Mouse (Mus musculus) ES-E14 (cell line): Measurements from ENCODE around the gene Vhl. TPM values are rescaled to one million over a fixed set of nuclear protein-coding genes. Genes with fewer than 3 reads are reported as not detected.

Experiments used
- DNase-seq: peaks from one replicate; pipeline ENCODE4 v3.0.0-alpha.2; 2013; ENCODE audit warnings: low read depth, low spot score
- H3K27ac ChIP-seq: 2 replicates; pipeline ENCODE4 v1.5.1; 2012; ENCODE audit warnings: low read depth, mild to moderate bottlenecking, low read length, moderate library complexity, mixed read lengths; ENCODE audit not compliant: poor library complexity, insufficient read depth, severe bottlenecking
- H3K36me3 ChIP-seq: 2 replicates; pipeline ENCODE4 v1.6.1; 2012; ENCODE audit warnings: mild to moderate bottlenecking, low read length, moderate library complexity, mixed read lengths; ENCODE audit not compliant: control insufficient read depth, poor library complexity, insufficient read depth, severe bottlenecking
- H3K4me1 ChIP-seq, 2 experiments: fragments of 150-350 bp in 1 of 2; sonication (generic) in 1 of 2; 2 replicates each; pipeline ENCODE4 v1.6.1; 2012; ENCODE audit warnings: low read length in 2 of 2, mild to moderate bottlenecking in 1 of 2, mixed read lengths in 1 of 2; ENCODE audit not compliant: control insufficient read depth in 2 of 2, insufficient read depth in 2 of 2, poor library complexity in 1 of 2
- H3K4me3 ChIP-seq, 2 experiments: fragments of 150-350 bp in 1 of 2; sonication (generic) in 1 of 2; 2 replicates each; pipeline ENCODE4 v1.5.1; 2012; ENCODE audit warnings: low read length in 2 of 2, low read depth in 1 of 2, mild to moderate bottlenecking in 1 of 2, mixed read lengths in 1 of 2; ENCODE audit not compliant: insufficient read depth in 1 of 2, poor library complexity in 1 of 2, severe bottlenecking in 1 of 2
- H3K9ac ChIP-seq: 2 replicates; pipeline ENCODE4 v1.6.1; 2012; ENCODE audit warnings: low read depth, mild to moderate bottlenecking, low read length, mixed read lengths; ENCODE audit not compliant: poor library complexity, insufficient read depth, severe bottlenecking
- H3K9me3 ChIP-seq: fragments of 150-350 bp; sonication (generic); 2 replicates; pipeline ENCODE4 v1.6.1; 2012; ENCODE audit warnings: low read depth, mild to moderate bottlenecking, low read length; ENCODE audit not compliant: control insufficient read depth, insufficient read depth
- CHD2 ChIP-seq: IDR thresholded peaks from 2 replicates; pipeline ENCODE4 v1.6.1; 2014; ENCODE audit warnings: mild to moderate bottlenecking, low read depth, low read length, inconsistent platforms
- HCFC1 ChIP-seq: IDR thresholded peaks from 2 replicates; pipeline ENCODE4 v1.6.1; 2012; ENCODE audit warnings: low read length, inconsistent platforms, borderline replicate concordance; ENCODE audit not compliant: insufficient read depth
- MAFK ChIP-seq: IDR thresholded peaks from 2 replicates; pipeline ENCODE4 v1.6.1; 2014; ENCODE audit warnings: mild to moderate bottlenecking, low read depth, low read length, inconsistent platforms; ENCODE audit not compliant: insufficient read depth
- ZC3H11A ChIP-seq: IDR thresholded peaks from 2 replicates; pipeline ENCODE4 v1.6.1; 2012; ENCODE audit warnings: low read depth, mild to moderate bottlenecking, inconsistent platforms, low read length, borderline replicate concordance
- ZNF384 ChIP-seq: IDR thresholded peaks from 2 replicates; pipeline ENCODE4 v1.6.1; 2012; ENCODE audit warnings: low read depth, low read length, inconsistent platforms
- in situ Hi-C, 2 experiments: fragments of 600-800 bp; cut with MboI; formaldehyde crosslinking; loops; one replicate each; pipeline ENCODE4 v1.15.1; 2025; ENCODE audit warnings: low sequenced_read_pairs in 2 of 2, inconsistent platforms in 1 of 2; ENCODE audit not compliant: unreplicated experiment in 2 of 2
- total RNA-seq: library from RNA; depleted of rRNA; stranded (reverse); fragments of 300-350 nt; gene quantifications from 2 replicates; pipeline ENCODE4 v1.2.3, GENCODE M21; 2012

Gene Vhl
- total RNA-seq, 1 experiment: 13.9 TPM

GRCm38 (mm10) chr6:113614997-113615396 is 8.8 kb upstream of the Vhl start:
- Histone ChIP-seq H3K9me3 (no peaks in the 10 kb centered on the region), H3K4me1 (peaks cover 0 to 8% of the 10 kb centered on the region in 2 experiments; a peak in 1 of 4 replicates), H3K36me3 (peaks cover 16% of the 10 kb centered on the region), H3K4me3 (no peak overlapping the region), H3K9ac (no peak overlapping the region), H3K27ac (no peak overlapping the region)
- TF ChIP-seq CHD2 (no peak), MAFK (no peak), HCFC1 (no peak), ZC3H11A (no peak), ZNF384 (no peak)
- in situ Hi-C loops: no loop called here
- no peak for DNase-seq

GRCm38 (mm10) chr6:113615489-113615888 is 8.3 kb upstream of the Vhl start:
- in situ Hi-C loops: no loop called here
- no peak overlapping the region for H3K27ac ChIP-seq
- H3K4me1 ChIP-seq: peaks cover 0 to 8% of the 10 kb centered on the region in 2 experiments; a peak in 1 of 4 replicates
- DNase-seq: no peak
- H3K9me3 ChIP-seq: no peaks in the 10 kb centered on the region
- peaks cover 15% of the 10 kb centered on the region for H3K36me3 ChIP-seq
- no peak overlapping the region for H3K9ac ChIP-seq
- no peak for TF ChIP-seq HCFC1
- TF ChIP-seq MAFK: no peak
- TF ChIP-seq CHD2: no peak
- TF ChIP-seq ZC3H11A: no peak
- TF ChIP-seq ZNF384: no peak
- no peak overlapping the region for H3K4me3 ChIP-seq

GRCm38 (mm10) chr6:113623386-113623785 is 373 bp upstream of the Vhl start:
- H3K9me3 ChIP-seq: no peaks in the 10 kb centered on the region
- H3K4me3 ChIP-seq: peak overlapping the region; percentile 25 to 57; a peak in 3 of 4 replicates
- no peak overlapping the region for H3K27ac ChIP-seq
- TF ChIP-seq HCFC1: no peak
- no peak for TF ChIP-seq CHD2
- TF ChIP-seq MAFK: no peak
- TF ChIP-seq ZNF384: peak; percentile 80
- H3K9ac ChIP-seq: no peak overlapping the region; the same call in 1 of the 2 replicates
- peaks cover 1% of the 10 kb centered on the region for H3K36me3 ChIP-seq
- H3K4me1 ChIP-seq: no peaks in the 10 kb centered on the region
- no peak for DNase-seq
- in situ Hi-C loops: no loop called here

GRCm38 (mm10) chr6:113624989-113625770 is 1.4 kb downstream of the Vhl start:
- in situ Hi-C loops: no loop called here
- Histone ChIP-seq H3K36me3 (peaks cover 13% of the 10 kb centered on the region), H3K4me3 (peak overlapping the region in 1 of 2 experiments; percentile 88; a peak in 1 of 4 replicates), H3K9ac (peak overlapping the region; percentile 91; the same call in 1 of the 2 replicates), H3K27ac (no peak overlapping the region), H3K4me1 (no peaks in the 10 kb centered on the region), H3K9me3 (no peaks in the 10 kb centered on the region)
- TF ChIP-seq HCFC1: no peak
- no peak for TF ChIP-seq ZNF384
- DNase-seq: no peak

- TF ChIP-seq MAFK: no peak
- no peak for TF ChIP-seq CHD2
- no peak for TF ChIP-seq HCFC1
- TF ChIP-seq ZC3H11A: no peak
- TF ChIP-seq ZNF384: no peak
- Histone ChIP-seq H3K4me1 (0 out of 4 replicates have a peak, but pooled peaks cover 0 to 2% of the 10 kb centered on the region in 2 experiments), H3K36me3 (peaks cover 15% of the 10 kb centered on the region), H3K9ac (no peak overlapping the region), H3K9me3 (no peaks in the 10 kb centered on the region), H3K4me3 (no peak overlapping the region), H3K27ac (no peak overlapping the region)
- in situ Hi-C loops: no loop called here
- DNase-seq: no peak
Measured at GRCm38 (mm10) chr6:113630322-113630721, 6.6 kb downstream of the Vhl start.
